Mouse (Mus musculus): ENCODE data around the gene Hes6. TPM values are rescaled to one million over a fixed set of nuclear protein-coding genes. Genes with fewer than 3 reads are reported as not detected.

Hes6 gene
- total RNA-seq, 2 experiments from 2014 or later = 1.7 to 4.6 TPM

- no peak for ATAC-seq (replicated peaks; ENCODE audit: low FRiP score, poor library complexity, severe bottlenecking)
These were observed 31.3 kb upstream of the Hes6 start for GRCm38 (mm10) chr1:91444841-91445830.

DNA sequence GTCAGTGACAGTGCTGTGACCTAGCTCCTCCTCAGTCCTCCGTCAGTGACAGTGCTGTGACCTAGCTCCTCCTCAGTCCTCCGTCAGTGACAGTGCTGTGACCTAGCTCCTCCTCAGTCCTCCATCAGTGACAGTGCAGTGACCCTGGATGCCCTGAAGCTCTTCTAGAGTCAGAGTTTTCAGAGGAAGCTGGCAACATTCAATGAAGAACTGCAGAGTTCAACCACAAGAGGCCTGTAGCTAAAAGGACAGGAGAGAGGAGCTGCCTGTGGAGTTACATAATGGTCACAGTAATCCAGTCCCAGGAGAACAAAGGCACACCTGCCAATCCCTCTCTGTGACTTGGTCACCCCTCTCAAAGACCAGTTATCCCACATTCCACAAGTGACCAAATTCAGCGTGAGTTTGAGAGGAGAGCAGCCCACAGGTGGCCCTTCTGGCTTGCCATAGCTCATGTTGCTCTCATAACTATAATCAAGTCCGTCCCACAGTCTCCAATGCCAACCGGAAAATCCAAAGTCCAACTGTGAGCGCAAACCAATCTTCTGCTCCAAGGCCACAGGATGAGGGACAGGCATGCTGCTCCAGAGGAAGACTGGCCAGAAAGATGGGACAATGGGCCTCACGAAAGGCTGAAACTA, 28.6 kb upstream of the Hes6 start:
- ATAC-seq (replicated peaks; ENCODE audit: low FRiP score, poor library complexity, severe bottlenecking) = no peak

- no peak for ATAC-seq (replicated peaks; ENCODE audit: low FRiP score, poor library complexity, severe bottlenecking)
These were observed 28.0 kb upstream of the Hes6 start for GRCm38 (mm10) chr1:91441855-91442254.

- no peak for ATAC-seq (replicated peaks; ENCODE audit: low FRiP score, poor library complexity, severe bottlenecking)
These were observed 25.9 kb upstream of the Hes6 start for GRCm38 (mm10) chr1:91439776-91440175.

- ATAC-seq (replicated peaks; ENCODE audit: low FRiP score, poor library complexity, severe bottlenecking) = no peak
These were observed 23.7 kb upstream of the Hes6 start for GRCm38 (mm10) chr1:91437573-91437972.

GRCm38 (mm10) chr1:91437083-91437400, 23.2 kb upstream of the Hes6 start:
- ATAC-seq (replicated peaks; ENCODE audit: low FRiP score, poor library complexity, severe bottlenecking) = no peak

DNA sequence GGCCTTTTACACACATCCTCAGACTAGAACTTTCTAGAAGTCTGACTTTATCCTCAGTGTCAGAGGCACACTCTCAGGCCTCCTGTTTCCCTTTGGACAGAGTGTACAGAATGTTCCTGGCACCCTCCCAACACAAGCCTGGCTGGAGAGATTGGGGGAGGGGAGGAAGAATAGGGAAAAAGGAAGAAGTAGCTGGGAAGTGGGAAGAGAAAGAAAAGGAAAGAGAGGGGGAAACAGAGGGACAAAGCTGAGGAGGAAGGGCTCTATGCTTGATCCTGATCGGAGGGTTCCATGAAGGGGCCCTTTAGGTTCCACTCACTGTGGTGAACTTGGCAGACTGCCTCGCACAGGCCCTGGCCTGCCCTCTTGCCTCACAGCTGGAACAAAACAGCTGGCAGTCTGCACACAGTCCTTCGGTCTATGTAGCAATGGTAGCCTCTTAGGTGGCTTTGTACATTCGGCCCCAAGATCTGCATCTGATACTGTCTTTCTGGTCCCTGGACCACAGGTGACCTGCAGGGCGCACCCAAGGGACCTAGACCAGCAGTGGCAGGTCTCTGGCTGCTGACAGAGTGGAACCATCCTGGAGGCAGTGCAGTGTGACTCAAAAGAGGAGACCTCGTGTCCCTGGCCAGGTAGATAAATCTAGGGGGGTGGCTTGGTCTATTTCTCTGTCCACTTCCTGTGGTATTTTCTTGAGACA, 22.7 kb upstream of the Hes6 start:
- ATAC-seq (replicated peaks; ENCODE audit: low FRiP score, poor library complexity, severe bottlenecking) = no peak

- ATAC-seq (replicated peaks; ENCODE audit: low FRiP score, poor library complexity, severe bottlenecking) = no peak
These were observed 21.8 kb upstream of the Hes6 start for GRCm38 (mm10) chr1:91435606-91436130.

GRCm38 (mm10) chr1:91434905-91435304, 21.1 kb upstream of the Hes6 start:
- ATAC-seq (replicated peaks; ENCODE audit: low FRiP score, poor library complexity, severe bottlenecking) = no peak

GRCm38 (mm10) chr1:91430761-91431160, 16.9 kb upstream of the Hes6 start:
- no peak for ATAC-seq (replicated peaks; ENCODE audit: low FRiP score, poor library complexity, severe bottlenecking)

DNA sequence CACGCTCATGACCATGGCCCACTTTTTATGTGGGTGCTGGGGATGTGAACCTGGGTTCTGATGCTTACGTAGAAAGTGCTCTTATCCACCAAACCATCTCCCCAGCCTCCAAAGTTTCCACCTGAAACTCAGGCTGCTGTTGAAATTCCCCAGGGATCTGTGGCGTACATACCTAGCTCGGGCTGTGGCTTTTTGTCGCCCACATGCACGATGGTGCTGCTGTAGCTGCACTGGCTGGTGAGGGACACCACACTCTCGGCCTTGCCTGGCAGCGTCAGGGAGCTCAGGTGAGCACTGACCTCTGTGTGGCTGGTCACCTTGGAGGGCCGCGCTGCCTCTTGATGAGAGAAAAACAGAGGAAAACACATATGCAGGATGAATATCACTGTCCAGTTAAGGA, 15.4 kb upstream of the Hes6 start:
- no peak for ATAC-seq (replicated peaks; ENCODE audit: low FRiP score, poor library complexity, severe bottlenecking)

DNA sequence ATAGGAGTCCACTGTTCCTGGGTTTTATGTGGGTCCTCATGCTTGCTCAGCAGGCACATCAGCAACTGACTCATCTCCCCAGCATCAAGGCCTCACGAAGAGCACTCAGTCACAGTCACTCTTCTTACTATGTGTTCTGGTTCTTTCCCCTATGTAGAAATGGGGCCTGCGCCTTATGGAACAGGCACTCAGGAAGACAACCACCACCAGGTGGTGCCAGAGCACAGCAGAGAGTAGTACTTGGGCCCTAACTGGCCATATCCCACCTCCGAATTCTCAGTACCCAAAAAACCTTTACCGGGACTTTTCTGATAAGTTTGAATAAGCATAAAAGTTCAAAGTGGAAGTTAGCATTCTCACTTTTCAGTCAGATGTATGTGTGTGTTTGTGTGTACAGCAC, 14.8 kb upstream of the Hes6 start:
- peak; percentile 62; the same call in 1 of the 2 replicates for ATAC-seq (replicated peaks; ENCODE audit: low FRiP score, poor library complexity, severe bottlenecking)

DNA sequence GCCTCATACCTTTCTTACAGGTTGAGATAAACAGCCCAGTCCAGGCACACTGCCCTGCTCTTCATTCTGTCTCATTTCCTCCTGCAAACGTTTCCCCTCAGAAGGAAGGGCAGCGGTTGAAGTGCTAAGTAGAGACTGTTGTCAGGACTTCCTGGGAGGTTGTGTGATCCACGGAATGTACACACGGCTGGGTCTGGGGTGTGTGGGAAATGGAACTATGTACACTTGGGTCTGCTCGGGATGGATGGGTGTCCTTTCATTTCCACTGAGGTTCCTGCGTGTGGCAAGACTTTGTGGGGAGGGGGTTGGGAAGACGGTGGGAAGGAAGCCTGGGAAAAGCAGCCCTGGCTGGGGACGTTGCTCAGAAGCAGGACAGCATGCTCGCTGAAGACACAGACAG, 12.6 kb upstream of the Hes6 start:
- ATAC-seq (replicated peaks; ENCODE audit: low FRiP score, poor library complexity, severe bottlenecking) = no peak

- ATAC-seq (replicated peaks; ENCODE audit: low FRiP score, poor library complexity, severe bottlenecking) = no peak
These were observed 6.8 kb upstream of the Hes6 start for GRCm38 (mm10) chr1:91420601-91421065.

GRCm38 (mm10) chr1:91419862-91420600, 6.2 kb upstream of the Hes6 start:
- ATAC-seq (replicated peaks; ENCODE audit: low FRiP score, poor library complexity, severe bottlenecking) = no peak

DNA sequence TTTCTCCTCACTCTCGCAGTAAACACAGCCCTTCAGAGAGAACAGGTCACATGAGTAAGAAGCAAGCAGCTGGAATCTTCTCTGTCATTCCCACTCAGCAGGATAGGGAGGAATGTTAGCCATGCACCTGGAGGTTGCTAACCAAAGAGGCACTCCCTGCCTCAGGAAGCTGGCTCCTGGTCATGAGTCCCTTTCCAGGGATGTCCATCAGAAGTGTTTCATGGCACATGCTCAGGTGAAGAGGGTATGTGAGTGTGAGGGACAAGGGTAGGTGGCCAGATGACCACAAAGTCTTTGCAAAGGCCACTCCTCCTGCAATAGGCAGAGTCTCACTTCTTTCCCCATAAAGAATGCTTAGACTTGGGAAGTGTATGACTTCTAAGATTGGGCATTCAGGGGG, 4.2 kb upstream of the Hes6 start:
- ATAC-seq (replicated peaks; ENCODE audit: low FRiP score, poor library complexity, severe bottlenecking) = no peak

DNA sequence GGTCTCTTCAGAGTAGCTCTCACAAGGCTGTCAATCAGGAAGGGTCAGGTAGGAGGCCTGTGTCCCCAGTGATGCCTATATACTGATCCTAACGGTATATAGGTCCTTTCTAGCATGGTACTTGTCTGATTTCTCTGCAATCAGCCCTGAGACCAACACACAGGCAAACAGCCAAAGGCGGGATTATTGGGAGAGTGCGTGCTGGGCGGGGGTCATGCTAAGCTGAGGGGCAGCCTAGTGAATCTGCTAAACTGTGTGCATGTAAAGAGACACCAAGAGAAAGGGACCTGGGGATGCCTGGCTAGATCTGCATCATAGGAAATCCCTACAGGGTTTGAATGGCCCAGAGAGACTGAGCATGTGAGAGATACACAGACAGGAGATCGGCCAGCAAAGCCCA, 1.5 kb upstream of the Hes6 start:
- ATAC-seq (replicated peaks; ENCODE audit: low FRiP score, poor library complexity, severe bottlenecking) = no peak

- ATAC-seq (replicated peaks; ENCODE audit: low FRiP score, poor library complexity, severe bottlenecking) = no peak
These were observed 1.1 kb upstream of the Hes6 start for GRCm38 (mm10) chr1:91414903-91415302.

GRCm38 (mm10) chr1:91413536-91413897, 321 bp downstream of the Hes6 start:
- peak; percentile 47; the same call in 1 of the 2 replicates for ATAC-seq (replicated peaks; ENCODE audit: low FRiP score, poor library complexity, severe bottlenecking)

DNA sequence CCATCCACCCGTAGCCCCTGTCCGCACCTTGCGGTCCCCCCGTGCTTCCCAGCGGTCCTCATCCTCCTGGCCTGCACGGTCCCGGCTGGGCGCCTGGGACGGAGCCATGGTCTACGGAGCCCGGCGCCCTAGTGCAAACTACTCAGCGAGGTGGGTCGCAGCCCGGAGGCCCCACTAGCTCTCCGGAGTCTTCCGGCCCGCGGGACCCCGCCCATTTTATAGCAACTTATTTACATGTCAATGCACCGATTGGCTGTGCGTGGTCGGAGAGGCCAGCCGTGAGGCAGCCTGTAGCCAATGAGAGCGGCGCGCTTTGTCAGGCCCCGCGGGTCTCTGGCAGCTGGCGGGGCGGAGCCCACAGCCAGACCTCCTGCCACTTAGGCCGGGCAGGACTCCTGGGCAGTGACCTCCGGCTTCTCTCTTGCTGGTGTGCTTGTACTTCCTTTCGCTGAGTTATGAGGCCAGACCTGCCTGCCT, 770 bp downstream of the Hes6 start:
- peak; percentile 92 for ATAC-seq (replicated peaks; ENCODE audit: low FRiP score, poor library complexity, severe bottlenecking)
